Mouse (Mus musculus): ENCODE data around the gene Khdc3.
"Not testable (repeated sequence)": the region's sequence is repeated elsewhere in the genome, so short reads cannot be mapped to it uniquely, and the experiment has no call there.

The Khdc3 gene

DNA sequence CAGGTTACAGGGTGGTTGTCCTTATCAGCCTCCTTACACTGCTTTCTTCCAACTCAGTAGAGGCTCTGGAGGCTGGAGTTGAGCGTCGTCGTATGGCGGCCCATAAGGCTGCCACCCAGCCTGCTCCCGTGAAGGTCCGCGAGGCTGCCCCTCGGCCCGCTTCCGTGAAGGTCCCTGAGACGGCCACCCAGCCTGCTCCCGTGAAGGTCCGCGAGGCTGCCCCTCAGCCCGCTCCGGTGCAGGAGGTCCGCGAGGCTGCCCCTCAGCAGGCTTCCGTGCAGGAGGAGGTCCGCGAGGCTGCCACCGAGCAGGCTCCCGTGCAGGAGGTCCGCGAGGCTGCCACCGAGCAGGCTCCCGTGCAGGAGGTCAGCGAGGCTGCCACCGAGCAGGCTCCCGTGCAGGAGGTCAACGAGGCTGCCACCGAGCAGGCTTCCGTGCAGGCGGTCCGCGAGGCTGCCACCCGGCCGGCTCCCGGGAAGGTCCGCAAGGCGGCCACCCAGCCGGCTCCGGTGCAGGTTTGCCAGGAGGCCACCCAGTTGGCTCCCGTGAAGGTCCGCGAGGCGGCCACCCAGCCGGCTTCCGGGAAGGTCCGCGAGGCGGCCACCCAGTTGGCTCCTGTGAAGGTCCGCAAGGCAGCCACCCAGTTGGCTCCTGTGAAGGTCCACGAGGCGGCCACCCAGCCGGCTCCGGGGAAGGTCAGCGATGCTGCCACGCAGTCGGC lies 1.7 kb downstream of the Khdc3 start:
- peak; percentile 47 for DNase-seq

- no peak for DNase-seq
Measured at GRCm38 (mm10) chr9:73103880-73104198, 2.2 kb downstream of the Khdc3 start.

- no peak for DNase-seq
Measured at GRCm38 (mm10) chr9:73105141-73105540, 3.5 kb downstream of the Khdc3 start.

DNA sequence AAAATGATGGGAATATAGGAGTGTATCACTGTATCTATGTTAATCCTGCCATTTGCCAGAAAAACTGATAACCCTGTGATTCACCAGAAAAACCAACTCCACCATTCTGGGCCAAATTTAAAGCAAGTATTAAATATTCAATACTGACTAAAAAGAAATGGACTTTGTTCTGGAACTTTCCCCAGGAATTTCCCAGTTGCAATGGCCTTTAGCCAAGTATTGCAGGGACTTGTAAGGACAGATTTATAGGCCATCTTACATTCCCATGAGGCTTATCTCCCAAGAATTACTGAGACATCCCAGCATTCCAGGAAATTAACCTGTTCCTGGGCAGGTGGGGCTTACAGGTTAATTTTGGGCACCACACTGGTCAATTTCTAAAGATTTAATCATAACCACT lies 4.1 kb downstream of the Khdc3 start:
- no peak for DNase-seq

- peak; percentile 79 for DNase-seq
Measured at GRCm38 (mm10) chr9:73112919-73113906, 11.6 kb downstream of the Khdc3 start, which contains the start of gene Rsl24d1. Rsl24d1 (plus strand) TSS chr9:73113426.

DNA sequence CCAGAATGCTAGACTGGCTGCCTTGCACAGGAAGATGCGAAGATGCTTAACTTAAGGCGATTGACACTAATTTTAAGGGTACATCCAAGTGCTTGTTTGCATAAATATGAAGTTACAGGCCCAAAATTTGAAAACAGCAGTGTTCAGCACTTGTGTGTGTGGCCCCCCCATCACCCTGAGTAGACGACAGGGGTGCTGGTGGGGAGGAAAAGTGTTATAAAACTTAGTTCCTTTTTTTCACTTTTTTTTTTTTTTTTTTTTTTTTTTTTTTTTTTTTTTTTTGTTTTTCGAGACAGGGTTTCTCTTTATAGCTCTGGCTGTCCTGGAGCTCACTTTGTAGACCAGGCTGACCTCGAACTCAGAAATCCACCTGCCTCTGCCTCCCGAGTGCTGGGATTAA lies 15.1 kb downstream of the Khdc3 start:
- DNase-seq: not testable (repeated sequence)

GRCm38 (mm10) chr9:73118012-73118411 lies 16.4 kb downstream of the Khdc3 start:
- DNase-seq: no peak

GRCm38 (mm10) chr9:73121735-73122134 lies 20.1 kb downstream of the Khdc3 start:
- no peak for DNase-seq

DNA sequence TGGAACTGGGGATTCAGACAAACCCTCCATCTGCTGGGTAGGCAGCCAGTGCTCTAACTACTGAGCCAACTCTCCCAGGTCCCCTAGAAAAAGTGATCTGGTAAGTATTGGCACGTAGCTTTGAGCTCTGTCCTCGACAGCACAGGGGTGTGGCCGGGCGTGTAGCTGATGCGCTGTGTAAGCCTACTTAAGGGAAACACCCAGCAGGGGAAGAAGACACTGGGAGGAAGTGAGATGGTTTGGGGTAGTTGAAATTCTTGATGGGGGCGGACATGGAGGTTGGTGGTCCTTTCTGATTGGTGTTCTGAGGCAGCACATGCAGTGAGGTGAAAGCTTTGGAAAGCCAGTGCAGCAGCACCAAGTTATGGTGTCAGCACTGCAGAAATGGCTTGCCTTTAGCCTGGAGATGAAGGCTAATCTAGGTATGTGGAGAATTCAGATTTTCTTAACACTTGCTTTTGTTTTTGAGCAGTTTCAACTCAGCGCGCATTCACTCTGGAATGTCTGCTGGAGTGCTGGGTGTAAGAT lies 23.5 kb downstream of the Khdc3 start:
- DNase-seq: no peak

- DNase-seq: no peak
Measured at GRCm38 (mm10) chr9:73127457-73127856, 25.8 kb downstream of the Khdc3 start.

DNA sequence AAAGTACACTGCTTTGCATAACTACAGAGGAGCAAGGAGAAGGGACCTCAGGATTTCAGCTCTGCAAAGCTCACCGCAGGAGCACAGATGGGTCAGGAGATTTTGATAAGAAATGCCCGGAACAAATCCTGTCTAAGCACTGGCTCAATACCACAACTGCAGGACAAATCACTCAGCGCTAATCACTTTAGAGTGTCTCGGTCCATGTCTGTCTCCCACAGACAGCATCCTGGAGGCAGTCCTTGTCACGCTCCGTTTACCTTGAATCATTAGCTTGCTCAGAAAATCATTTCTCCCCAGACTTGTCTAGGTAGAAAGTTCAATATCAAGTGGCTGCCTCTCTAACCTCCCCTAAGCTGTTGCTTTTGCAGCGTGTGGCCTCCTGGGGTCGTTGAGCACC lies 28.2 kb downstream of the Khdc3 start:
- DNase-seq: no peak

GRCm38 (mm10) chr9:73130529-73130928 lies 28.9 kb downstream of the Khdc3 start:
- no peak for DNase-seq

DNA sequence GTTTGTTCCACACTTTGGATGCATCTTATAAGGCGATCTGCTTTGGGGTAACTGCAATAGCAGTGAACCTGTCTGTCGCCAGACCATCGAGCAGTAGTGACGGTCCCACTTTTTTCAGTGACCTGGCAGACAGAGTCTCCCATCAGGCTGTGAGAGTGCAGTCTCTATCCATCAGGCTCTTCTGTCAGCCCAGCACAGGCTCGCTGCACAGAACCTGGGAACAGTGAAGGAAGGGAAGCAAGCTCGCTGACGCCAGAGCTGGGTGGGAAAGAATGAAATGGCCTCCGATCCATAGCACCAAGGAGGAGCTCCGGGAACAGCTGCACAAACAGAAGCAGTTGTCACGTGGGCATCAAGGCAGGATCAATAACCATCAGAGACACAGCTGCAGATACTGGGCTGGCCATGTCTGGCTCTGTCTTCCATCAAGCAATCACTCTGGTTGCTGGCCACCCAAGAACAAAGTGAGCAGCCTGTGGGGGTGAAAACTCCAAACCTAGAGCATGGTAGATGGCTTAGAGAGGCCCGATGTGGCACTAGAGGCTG lies 35.8 kb downstream of the Khdc3 start:
- DNase-seq: no peak

Measured in cerebellum, adult 8-10 months (tissue).